Mouse (Mus musculus) ovary, adult 10 weeks (tissue): Measurements from ENCODE around the gene Amer3. TPM values are rescaled to one million over a fixed set of nuclear protein-coding genes. Genes with fewer than 3 reads are reported as not detected.

Source experiments
- polyA plus RNA-seq: library from polyadenylated mRNA; stranded (reverse); fragments of 350-450 nt; fragmentation: Illumina TruSeq; extraction: RNeasy Lipid Tissue Mini Kit (QIAGEN cat#74804); gene quantifications from one replicate; pipeline ENCODE4 v1.2.3, GENCODE M21; 2014

Amer3 gene
- not detected for polyA plus RNA-seq

DNA sequence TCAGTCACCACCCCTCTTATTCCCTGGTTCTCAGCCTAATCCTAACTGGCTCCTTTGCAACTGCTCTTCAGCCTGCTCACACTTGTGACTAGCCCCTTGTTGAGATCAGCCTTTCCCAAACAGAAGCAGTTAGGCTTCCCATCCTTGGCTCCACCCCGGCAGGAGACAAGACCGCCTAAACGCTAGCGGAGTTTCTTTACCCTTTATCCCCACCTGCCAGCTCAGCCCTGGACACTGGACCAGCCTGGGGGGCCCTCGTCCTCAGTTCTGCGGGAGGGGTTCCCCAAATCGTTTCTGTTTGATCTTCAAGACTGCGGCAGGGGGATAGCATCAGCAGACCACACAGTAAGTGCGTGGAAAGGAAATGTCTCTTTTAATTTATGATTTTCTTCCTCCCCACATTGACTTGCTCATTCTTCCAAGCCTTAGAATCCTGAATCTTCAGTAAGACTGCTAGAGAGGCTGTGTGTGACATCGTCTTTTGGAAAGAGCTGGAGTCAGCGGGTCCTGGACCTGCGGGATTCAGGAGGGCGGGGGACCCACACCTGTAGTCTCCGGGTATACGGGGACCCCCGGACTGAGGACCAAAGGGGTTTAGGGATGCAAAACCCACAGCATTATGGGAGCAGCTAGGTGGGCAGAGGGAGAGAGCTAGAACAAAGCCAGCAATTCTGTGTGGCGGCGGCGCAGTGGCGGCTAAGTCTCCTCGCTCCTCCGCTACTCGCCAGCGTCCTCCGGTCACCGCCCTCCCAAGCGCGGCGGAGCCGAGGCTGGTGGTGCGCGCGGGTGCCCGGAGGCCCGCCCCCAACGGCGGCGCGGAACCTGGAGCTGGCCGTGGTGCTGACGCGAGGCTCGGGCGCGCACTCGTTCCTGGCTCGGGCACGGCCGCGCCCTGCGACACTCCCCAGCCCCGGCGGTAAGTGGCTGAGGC, at the start of gene Amer3:
Gene Amer3, plus strand, starts transcription at position 807 of the 931 bp plus-strand sequence.

DNA sequence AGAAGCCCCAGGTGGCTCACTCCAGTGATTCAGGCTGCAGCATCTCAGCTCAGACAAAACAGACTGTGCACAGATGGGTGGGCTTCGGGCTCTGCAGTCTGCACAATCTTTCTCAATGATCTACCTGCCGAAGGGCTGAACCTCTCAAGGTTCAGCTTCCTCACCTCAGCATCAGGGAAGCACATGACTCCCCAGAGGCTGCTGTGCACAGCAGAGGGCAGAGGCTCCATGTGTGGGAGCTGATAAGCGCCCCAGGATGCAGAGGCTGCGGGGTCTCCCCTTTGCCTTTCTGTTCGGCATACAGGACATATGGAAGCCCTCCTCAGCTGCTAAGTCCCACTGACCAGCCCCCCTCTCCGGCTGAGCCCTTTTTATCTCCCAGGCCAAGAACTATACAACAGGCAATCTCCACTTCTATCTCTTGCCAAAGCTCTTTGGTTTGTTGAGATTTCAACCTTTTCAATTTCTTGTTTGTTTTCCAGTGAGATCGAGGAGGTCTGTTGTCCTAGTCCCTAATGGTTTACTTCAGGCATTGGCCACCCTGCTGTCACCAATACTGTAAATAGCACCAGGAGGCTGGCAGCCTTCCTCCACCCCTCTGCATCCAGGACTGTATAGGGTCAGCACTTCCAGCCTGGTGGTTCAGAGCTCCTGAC, 44.3 kb upstream of the Amer3 start, which contains the start of gene Cfc1:
Gene Cfc1, plus strand, starts transcription at position 606 of the 656 bp plus-strand sequence.

DNA sequence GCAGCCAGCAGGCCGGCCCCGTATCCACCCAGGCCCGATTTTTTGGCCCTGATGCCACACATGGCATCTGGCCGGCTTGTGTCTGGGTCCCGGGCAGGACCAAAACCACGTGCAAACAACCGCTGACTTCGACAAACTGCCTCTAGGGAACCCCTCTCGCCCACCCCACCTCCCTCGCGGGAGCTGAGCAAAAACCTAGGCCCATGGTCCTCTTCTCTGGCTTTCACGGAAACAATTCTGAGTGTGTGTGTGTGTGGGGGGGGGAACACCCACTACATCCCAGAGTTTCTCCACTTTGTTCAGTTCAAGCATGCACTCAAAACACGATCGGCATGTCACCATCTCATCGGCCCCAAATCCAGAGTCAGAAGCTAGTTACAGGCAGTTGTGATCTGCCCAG, 18.6 kb upstream of the Amer3 start, which contains the start of gene Prss40:
Gene Prss40, minus strand, starts transcription at position 101 of the 400 bp plus-strand sequence.

Other genes with a start within 250 kb of the Amer3 start
- 18.3 TPM for gene Ccdc115, start 140.0 kb upstream of the Amer3 start, polyA plus RNA-seq
- gene Imp4, start 139.8 kb upstream of the Amer3 start, polyA plus RNA-seq: 17.6 TPM
- not detected for gene Ptpn18, start 119.9 kb upstream of the Amer3 start, polyA plus RNA-seq
- gene Prss39, start 81.2 kb upstream of the Amer3 start, polyA plus RNA-seq: not detected
- not detected for gene Cfc1, start 44.0 kb upstream of the Amer3 start, polyA plus RNA-seq
- not detected for gene Prss40, start 18.7 kb upstream of the Amer3 start, polyA plus RNA-seq